Mouse (Mus musculus): ENCODE data around the gene Aph1c.
"Not testable (repeated sequence)": the region's sequence is repeated elsewhere in the genome, so short reads cannot be mapped to it uniquely, and the experiment has no call there.

Aph1c gene

GRCm38 (mm10) chr9:66834318-66835096, at the start of gene Aph1c:
Gene Aph1c (minus strand): TSS chr9:66834726.
- peak; percentile 99 for DNase-seq (ENCODE audit: low spot score in 2 of 2)

- no peak for DNase-seq (ENCODE audit: low spot score in 2 of 2)
These were observed 49.0 kb upstream of the Aph1c start for GRCm38 (mm10) chr9:66883500-66883899.

- DNase-seq (ENCODE audit: low spot score in 2 of 2) = no peak
These were observed 47.9 kb upstream of the Aph1c start for GRCm38 (mm10) chr9:66882406-66882821.

GRCm38 (mm10) chr9:66881858-66882257, 47.3 kb upstream of the Aph1c start:
- no peak for DNase-seq (ENCODE audit: low spot score in 2 of 2)

GRCm38 (mm10) chr9:66880752-66881151, 46.2 kb upstream of the Aph1c start:
- DNase-seq (ENCODE audit: low spot score in 2 of 2) = no peak

GRCm38 (mm10) chr9:66879486-66879885, 45.0 kb upstream of the Aph1c start:
- no peak for DNase-seq (ENCODE audit: low spot score in 2 of 2)

- no peak for DNase-seq (ENCODE audit: low spot score in 2 of 2)
These were observed 44.4 kb upstream of the Aph1c start for GRCm38 (mm10) chr9:66878899-66879298.

GRCm38 (mm10) chr9:66876577-66876976, 42.1 kb upstream of the Aph1c start:
- no peak for DNase-seq (ENCODE audit: low spot score in 2 of 2)

- DNase-seq (ENCODE audit: low spot score in 2 of 2) = no peak
These were observed 39.8 kb upstream of the Aph1c start for GRCm38 (mm10) chr9:66874297-66874696.

- no peak for DNase-seq (ENCODE audit: low spot score in 2 of 2)
These were observed 39.0 kb upstream of the Aph1c start for GRCm38 (mm10) chr9:66873531-66873930.

GRCm38 (mm10) chr9:66873009-66873408, 38.5 kb upstream of the Aph1c start:
- not testable (repeated sequence) for DNase-seq (ENCODE audit: low spot score in 2 of 2)

GRCm38 (mm10) chr9:66872015-66872727, 37.6 kb upstream of the Aph1c start:
- DNase-seq (ENCODE audit: low spot score in 2 of 2) = no peak

- DNase-seq (ENCODE audit: low spot score in 2 of 2) = peak; percentile 41 to 56
These were observed 30.2 kb upstream of the Aph1c start for GRCm38 (mm10) chr9:66864708-66865107.

- DNase-seq (ENCODE audit: low spot score in 2 of 2) = no peak
These were observed 28.9 kb upstream of the Aph1c start for GRCm38 (mm10) chr9:66863456-66863855.

- no peak for DNase-seq (ENCODE audit: low spot score in 2 of 2)
These were observed 27.7 kb upstream of the Aph1c start for GRCm38 (mm10) chr9:66862202-66862601.

- DNase-seq (ENCODE audit: low spot score in 2 of 2) = no peak
These were observed 26.7 kb upstream of the Aph1c start for GRCm38 (mm10) chr9:66861104-66861767.

GRCm38 (mm10) chr9:66859523-66859922, 25.0 kb upstream of the Aph1c start:
- no peak for DNase-seq (ENCODE audit: low spot score in 2 of 2)

GRCm38 (mm10) chr9:66855865-66856264, 21.3 kb upstream of the Aph1c start:
- no peak for DNase-seq (ENCODE audit: low spot score in 2 of 2)

GRCm38 (mm10) chr9:66852592-66852991, 18.1 kb upstream of the Aph1c start:
- no peak for DNase-seq (ENCODE audit: low spot score in 2 of 2)

- DNase-seq (ENCODE audit: low spot score in 2 of 2) = no peak
These were observed 16.4 kb upstream of the Aph1c start for GRCm38 (mm10) chr9:66850966-66851365.

GRCm38 (mm10) chr9:66846822-66847221, 12.3 kb upstream of the Aph1c start:
- no peak for DNase-seq (ENCODE audit: low spot score in 2 of 2)

GRCm38 (mm10) chr9:66835097-66835480, 563 bp upstream of the Aph1c start:
- no peak for DNase-seq (ENCODE audit: low spot score in 2 of 2)

GRCm38 (mm10) chr9:66833851-66834250, 675 bp downstream of the Aph1c start:
- DNase-seq (ENCODE audit: low spot score in 2 of 2) = peak; percentile 25 to 43

All from right cerebral cortex, postnatal 10 days (tissue).